Mouse (Mus musculus) lung, adult 2 months (tissue): ENCODE measurements around the gene Camta1.

Experiments used
- CTCF ChIP-seq: fragments of 200-500 bp; IDR thresholded peaks from 2 replicates; pipeline ENCODE4 v1.5.1; 2011; ENCODE audit warnings: mild to moderate bottlenecking, low read length, control low read depth; ENCODE audit not compliant: insufficient read depth
- POLR2A ChIP-seq: fragments of 200-500 bp; IDR thresholded peaks from 2 replicates; pipeline ENCODE4 v1.6.1; 2011; ENCODE audit warnings: low read depth, mild to moderate bottlenecking, control low read depth, low read length, borderline replicate concordance; ENCODE audit errors: extremely low read depth

- TF ChIP-seq POLR2A (no peak), CTCF (no peak)
Measured at GRCm38 (mm10) chr4:151178970-151179378, 682.7 kb downstream of the Camta1 start.
